ENCODE assay signal across 13 mouse cellular contexts in the genomic region with DNA sequence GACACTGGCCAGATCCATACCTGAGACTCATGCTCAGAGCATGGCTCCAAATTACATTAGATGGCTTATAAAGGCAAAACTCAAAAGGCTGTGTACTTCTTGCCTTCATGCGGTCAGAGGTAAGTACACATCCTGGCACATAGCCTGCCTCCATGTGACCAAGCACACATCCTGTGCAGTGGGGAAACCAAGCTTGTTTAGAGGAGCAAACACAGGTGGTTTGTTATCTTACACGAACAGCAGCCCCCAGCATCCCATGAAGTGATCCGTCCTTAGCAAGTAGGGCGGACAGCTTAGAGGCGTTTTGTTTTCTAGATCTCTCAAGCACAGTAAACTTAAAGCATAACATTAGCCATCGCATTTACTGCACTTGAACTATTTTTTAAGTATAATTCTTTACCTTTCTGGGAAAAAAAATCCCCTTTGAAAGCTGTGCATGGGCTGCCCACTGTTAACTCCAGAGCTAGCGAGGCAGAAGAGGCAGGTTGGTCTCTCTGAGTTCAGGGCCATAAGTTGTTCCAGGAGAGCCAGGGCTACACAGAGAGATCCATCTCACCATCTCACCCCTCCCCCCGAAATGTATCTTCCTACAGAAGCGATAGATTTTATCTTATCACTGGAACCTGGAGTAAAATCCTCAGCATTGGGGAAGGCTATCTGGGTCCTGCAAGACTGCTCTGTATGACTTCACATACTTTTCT. TPM values are rescaled to one million over a fixed set of nuclear protein-coding genes. Genes with fewer than 3 reads are reported as not detected.
DNase-seq lines count a peak whose midpoint lies in the region; ATAC-seq and TF ChIP-seq lines count a peak whose summit lies in the region.
"Had no signal": no experiment of that assay in that cellular context is flagged by ENCODE, and none has a peak within 500 bp of the region (broad histone marks: within the 10 kb centered on the region; RNA-seq: fewer than 3 reads in every experiment).

No protein-coding gene starts in this region.

- WGBS in liver, embryonic 14.5 days (ENCODE audit: insufficient replicate concordance): 25% methylated on average over 9 of the region's 9 CpGs
- 95% methylated on average over 9 of the region's 9 CpGs for WGBS in forebrain, postnatal 0 days

- no peak for TF ChIP-seq CTCF in liver, embryonic 14.5 days (IDR thresholded peaks at IDR 0.05; ENCODE audit: low read depth)
- no peak for TF ChIP-seq CTCF in forebrain, postnatal 0 days (IDR thresholded peaks at IDR 0.05; ENCODE audit: low read depth)

- ATAC-seq in activated CD4-positive, CD25-positive, alpha-beta regulatory T cell, adult 4 months: peak; percentile 46
- peak; percentile 88 for ATAC-seq in liver, embryonic 14.5 days (ENCODE audit: insufficient read depth)
- ATAC-seq in forebrain, postnatal 0 days: no peak
- ATAC-seq: lung, postnatal 0 days had no signal

- peaks cover 11 to 14% of the 10 kb centered on the region in 2 experiments for H3K4me1 ChIP-seq in liver, embryonic 14.5 days (replicated peaks; ENCODE audit: control insufficient read depth in 2 of 2, insufficient read depth in 2 of 2, low read length in 1 of 2)
- no peaks in the 10 kb centered on the region for H3K4me1 ChIP-seq in forebrain, postnatal 0 days (ENCODE audit: insufficient read depth)
- H3K4me1 ChIP-seq: heart, embryonic 10.5 days; limb, embryonic 10.5 days had no signal

- TF ChIP-seq EP300 in liver, embryonic 14.5 days (IDR thresholded peaks at IDR 0.05; ENCODE audit: low read depth): peak; percentile 48; the same call in 1 of the 2 replicates

- H3K9ac ChIP-seq in liver, embryonic 14.5 days (replicated peaks): no peak overlapping the region; the same call in 1 of the 2 replicates
- H3K9ac ChIP-seq in forebrain, postnatal 0 days: no peak overlapping the region

- no peaks in the 10 kb centered on the region for H3K9me3 ChIP-seq in liver, embryonic 14.5 days (ENCODE audit: control insufficient read depth, low read length)
- H3K9me3 ChIP-seq in forebrain, postnatal 0 days (ENCODE audit: low read length): no peaks in the 10 kb centered on the region
- H3K9me3 ChIP-seq: heart, embryonic 10.5 days; limb, embryonic 10.5 days had no signal

- H3K27me3 ChIP-seq in liver, embryonic 14.5 days (ENCODE audit: control insufficient read depth, insufficient read depth, low read length): no peaks in the 10 kb centered on the region
- H3K27me3 ChIP-seq in forebrain, postnatal 0 days (ENCODE audit: insufficient read depth, low read length): no peaks in the 10 kb centered on the region

- H3K27ac ChIP-seq in liver, embryonic 14.5 days: peak overlapping the region; percentile 46
- no peak overlapping the region for H3K27ac ChIP-seq in forebrain, postnatal 0 days (ENCODE audit: low read depth, low read length)
- H3K27ac ChIP-seq: heart, embryonic 10.5 days; limb, embryonic 10.5 days had no signal

- H3K36me3 ChIP-seq in liver, embryonic 14.5 days (replicated peaks; ENCODE audit: control insufficient read depth, insufficient read depth, low read depth): peaks cover 20% of the 10 kb centered on the region
- peaks cover 39% of the 10 kb centered on the region; the same call in 1 of the 2 replicates for H3K36me3 ChIP-seq in forebrain, postnatal 0 days (ENCODE audit: insufficient read depth)

- peak overlapping the region; percentile 29 for H3K4me2 ChIP-seq in liver, embryonic 14.5 days (ENCODE audit: low read depth)
- no peak overlapping the region for H3K4me2 ChIP-seq in forebrain, postnatal 0 days (ENCODE audit: low read depth)

- peak; percentile 50 for DNase-seq in CD4-positive, CD25-positive, alpha-beta regulatory T cell, adult 2 months (ENCODE audit: low read depth, low spot score)
- DNase-seq in liver, embryonic 14.5 days (ENCODE audit: low read depth in 3 of 3, low spot score in 3 of 3): peak; percentile 54 to 66 (median 55)
- peak; percentile 47 to 79 for DNase-seq in thymus, adult 18-20 months
- DNase-seq in left cerebral cortex, adult 18-20 months (ENCODE audit: low spot score in 2 of 2): no peak
- no peak for DNase-seq in forebrain, postnatal 0 days
- no peak for DNase-seq in gastrocnemius, postnatal 10 days
- no peak for DNase-seq in cerebellum, adult 11-12 months
- DNase-seq: kidney, adult 2 months; right cerebral cortex, postnatal 4 days had no signal

- no peak overlapping the region for H3K4me3 ChIP-seq in liver, embryonic 14.5 days (ENCODE audit: insufficient read depth in 1 of 2, low read depth in 2 of 2, low read length in 2 of 2)
- H3K4me3 ChIP-seq in forebrain, postnatal 0 days (ENCODE audit: low read depth, low read length): no peak overlapping the region
- H3K4me3 ChIP-seq: heart, embryonic 10.5 days; limb, embryonic 10.5 days had no signal

RNA-seq across cellular contexts. Expression of a gene that starts 32.1 kb away (rescaled TPM):
- 10 to 100 TPM in 1 of 2 experiments, 1 to 10 TPM in 1; 7.8 to 15.6 TPM for polyA plus RNA-seq in activated CD4-positive, CD25-positive, alpha-beta regulatory T cell, adult 4 months (2017; shearing (Covaris generic))
- polyA plus RNA-seq in liver, embryonic 14.5 days (2012; rRNA removed): 4.2 and 6.5 TPM in 2 replicates
- polyA plus RNA-seq in liver, embryonic 14.5 days (2014; fragmentation: Nextera tagmentation; extraction: Ambion mirVana): 12.2 and 12.4 TPM in 2 replicates
- total RNA-seq in left cerebral cortex, adult 18-20 months (2021): 1 to 10 TPM; 4.5 to 6.3 TPM
- total RNA-seq in forebrain, postnatal 0 days (2014; rRNA removed): 27.4 and 37.7 TPM in 2 replicates
- 5.5 and 8.6 TPM in 2 replicates for polyA plus RNA-seq in forebrain, postnatal 0 days (2015; fragmentation: Nextera tagmentation; extraction: Ambion mirVana)
- total RNA-seq in gastrocnemius, postnatal 10 days (2021): 10 to 100 TPM; 23.4 to 30.2 TPM

Comparison
In these comparisons a context has a peak if more than half of its experiments do, and no peak if none do; other contexts are left out.
1. DNase-seq: peak in CD4-positive, CD25-positive, alpha-beta regulatory T cell, adult 2 months (single experiment), liver, embryonic 14.5 days (3 of 3) and thymus, adult 18-20 months (2 of 2); none in left cerebral cortex, adult 18-20 months (0 of 2), forebrain, postnatal 0 days (single experiment), gastrocnemius, postnatal 10 days (single experiment) and cerebellum, adult 11-12 months (single experiment).